Mouse (Mus musculus) forebrain, embryonic 14.5 days (tissue): ENCODE data around the gene Nmt1. TPM values are rescaled to one million over a fixed set of nuclear protein-coding genes. Genes with fewer than 3 reads are reported as not detected.

Source experiments
- ATAC-seq: fragments of 200-750 bp; cut with Nextera tagmentation; 2 replicates; pipeline ENCODE4 v1.8.0; 2017; ENCODE audit warnings: mild to moderate bottlenecking, moderate library complexity
- DNase-seq: peaks from one replicate; pipeline ENCODE4 v3.0.0-alpha.2; 2015; ENCODE audit warnings: low spot score
- H3K27ac ChIP-seq: fragments of 300-500 bp; sonication (generic); 2 replicates; pipeline ENCODE4 v1.5.1; 2014; ENCODE audit warnings: low read depth, mild to moderate bottlenecking, control low read depth, low read length, moderate library complexity
- H3K27me3 ChIP-seq: fragments of 300-500 bp; sonication (generic); replicated peaks from 2 replicates; pipeline ENCODE4 v1.6.1; 2014; ENCODE audit warnings: low read length, control low read depth, mixed read lengths; ENCODE audit not compliant: control insufficient read depth, insufficient read depth
- H3K36me3 ChIP-seq: fragments of 300-500 bp; sonication (generic); 2 replicates; pipeline ENCODE4 v1.6.1; 2014; ENCODE audit warnings: low read length, control low read depth; ENCODE audit not compliant: control insufficient read depth, insufficient read depth
- H3K4me1 ChIP-seq: fragments of 300-500 bp; sonication (generic); 2 replicates; pipeline ENCODE4 v1.6.1; 2014; ENCODE audit warnings: antibody characterized with exemption, low read length, control low read depth; ENCODE audit not compliant: control insufficient read depth, insufficient read depth
- H3K4me2 ChIP-seq: fragments of 300-500 bp; sonication (generic); 2 replicates; pipeline ENCODE4 v1.6.1; 2014; ENCODE audit warnings: mild to moderate bottlenecking, control low read depth, low read length
- H3K4me3 ChIP-seq: fragments of 300-500 bp; sonication (generic); 2 replicates; pipeline ENCODE4 v1.5.1; 2014; ENCODE audit warnings: low read depth, low read length, control low read depth
- H3K9ac ChIP-seq: fragments of 300-500 bp; sonication (generic); 2 replicates; pipeline ENCODE4 v1.6.1; 2014; ENCODE audit warnings: mild to moderate bottlenecking, low read length, control low read depth, moderate library complexity
- H3K9me3 ChIP-seq: fragments of 300-500 bp; sonication (generic); replicated peaks from 2 replicates; pipeline ENCODE4 v1.6.1; 2016; ENCODE audit warnings: low read length, control low read depth, mixed read lengths; ENCODE audit not compliant: control insufficient read depth
- WGBS: fragments of 180-500 bp; shearing (Covaris S2); extraction: QIAGEN DNeasy Blood & Tissue Kit; methylation state at CpG from one replicate; pipeline ENCODE4 v1.1.7; 2014; 5-methylcytosine and 5-hydroxymethylcytosine counted together
- polyA plus RNA-seq: library from polyadenylated mRNA; unstranded; fragments of >200 nt; fragmentation: Nextera tagmentation; extraction: Ambion mirVana; gene quantifications from 2 replicates; pipeline ENCODE4 v1.2.1, GENCODE M21; 2014

Nmt1 gene
- polyA plus RNA-seq, 1 experiment from 2014 or later = 43.8 TPM

GRCm38 (mm10) chr11:103102725-103103349 lies 74.8 kb downstream of the Nmt1 start:
- Histone ChIP-seq H3K27me3 (peaks cover 32% of the 10 kb centered on the region), H3K4me3 (peak overlapping the region; percentile 42), H3K4me2 (peak overlapping the region; percentile 85), H3K36me3 (no peaks in the 10 kb centered on the region), H3K4me1 (peaks cover 12% of the 10 kb centered on the region; the same call in 1 of the 2 replicates), H3K9me3 (no peaks in the 10 kb centered on the region), H3K9ac (peak overlapping the region; percentile 45), H3K27ac (no peak overlapping the region)
- ATAC-seq (peak; percentile 90), DNase-seq (peak; percentile 94)
- under 1% methylated on average over 35 of the region's 35 CpGs for WGBS

GRCm38 (mm10) chr11:103103621-103104020 lies 75.6 kb downstream of the Nmt1 start:
- no peaks in the 10 kb centered on the region for H3K9me3 ChIP-seq
- H3K36me3 ChIP-seq = no peaks in the 10 kb centered on the region
- H3K4me1 ChIP-seq = peaks cover 12% of the 10 kb centered on the region; the same call in 1 of the 2 replicates
- H3K27ac ChIP-seq = no peak overlapping the region
- 0 out of 2 replicates have a peak overlapping the region, but pooled peaks have one; percentile 42 for H3K4me3 ChIP-seq
- WGBS = 63% methylated on average over 8 of the region's 8 CpGs
- peak overlapping the region; percentile 85 for H3K4me2 ChIP-seq
- H3K27me3 ChIP-seq = peaks cover 32% of the 10 kb centered on the region
- H3K9ac ChIP-seq = no peak overlapping the region
- DNase-seq (no peak), ATAC-seq (no peak)

GRCm38 (mm10) chr11:103104469-103104868 lies 76.5 kb downstream of the Nmt1 start:
- 90% methylated on average over 7 of the region's 7 CpGs for WGBS
- ATAC-seq (no peak), DNase-seq (no peak)
- Histone ChIP-seq H3K4me1 (peaks cover 12% of the 10 kb centered on the region; the same call in 1 of the 2 replicates), H3K27me3 (peaks cover 27% of the 10 kb centered on the region), H3K36me3 (no peaks in the 10 kb centered on the region), H3K4me2 (no peak overlapping the region), H3K27ac (no peak overlapping the region), H3K9ac (no peak overlapping the region), H3K4me3 (no peak overlapping the region), H3K9me3 (no peaks in the 10 kb centered on the region)

- DNase-seq (no peak), ATAC-seq (no peak)
- Histone ChIP-seq H3K27me3 (peaks cover 19% of the 10 kb centered on the region), H3K4me3 (no peak overlapping the region), H3K4me1 (peaks cover 12% of the 10 kb centered on the region; the same call in 1 of the 2 replicates), H3K9me3 (no peaks in the 10 kb centered on the region), H3K4me2 (no peak overlapping the region), H3K36me3 (no peaks in the 10 kb centered on the region), H3K9ac (no peak overlapping the region), H3K27ac (no peak overlapping the region)
- WGBS = 59% methylated on average over 13 of the region's 14 CpGs
These were observed 77.3 kb downstream of the Nmt1 start for GRCm38 (mm10) chr11:103105180-103105725.

GRCm38 (mm10) chr11:103105810-103106209 lies 77.8 kb downstream of the Nmt1 start:
- 87% methylated on average over 6 of the region's 6 CpGs for WGBS

GRCm38 (mm10) chr11:103106386-103106785 lies 78.4 kb downstream of the Nmt1 start:
- Histone ChIP-seq H3K4me1 (peaks cover 8% of the 10 kb centered on the region; the same call in 1 of the 2 replicates), H3K27ac (no peak overlapping the region), H3K9me3 (no peaks in the 10 kb centered on the region), H3K27me3 (peaks cover 14% of the 10 kb centered on the region), H3K36me3 (no peaks in the 10 kb centered on the region), H3K4me3 (no peak overlapping the region), H3K9ac (no peak overlapping the region), H3K4me2 (no peak overlapping the region)
- DNase-seq = no peak
- WGBS = 42% methylated on average over 4 of the region's 4 CpGs
- no peak for ATAC-seq

More at GRCm38 (mm10) chr11:103105810-103106209, 77.8 kb downstream of the Nmt1 start:
- Histone ChIP-seq H3K4me3 (no peak overlapping the region), H3K9ac (no peak overlapping the region), H3K27me3 (peaks cover 16% of the 10 kb centered on the region), H3K27ac (no peak overlapping the region), H3K4me2 (no peak overlapping the region), H3K9me3 (no peaks in the 10 kb centered on the region), H3K36me3 (no peaks in the 10 kb centered on the region), H3K4me1 (peaks cover 12% of the 10 kb centered on the region; the same call in 1 of the 2 replicates)
- DNase-seq = no peak
- ATAC-seq = no peak

GRCm38 (mm10) chr11:103111301-103111700 lies 83.3 kb downstream of the Nmt1 start:
- H3K9ac ChIP-seq = no peak overlapping the region
- H3K4me3 ChIP-seq = no peak overlapping the region
- H3K27ac ChIP-seq = no peak overlapping the region
- no peak for ATAC-seq
- no peaks in the 10 kb centered on the region for H3K9me3 ChIP-seq
- H3K36me3 ChIP-seq = no peaks in the 10 kb centered on the region
- H3K27me3 ChIP-seq = peaks cover 22% of the 10 kb centered on the region
- 16% methylated on average over 10 of the region's 10 CpGs for WGBS
- DNase-seq = no peak
- H3K4me1 ChIP-seq = peaks cover 13% of the 10 kb centered on the region
- H3K4me2 ChIP-seq = peak overlapping the region; percentile 48; the same call in 1 of the 2 replicates

GRCm38 (mm10) chr11:103111881-103112551 lies 84.0 kb downstream of the Nmt1 start:
- 2% methylated on average over 28 of the region's 28 CpGs for WGBS
- no peak for ATAC-seq
- no peaks in the 10 kb centered on the region for H3K36me3 ChIP-seq

More at GRCm38 (mm10) chr11:103111881-103112551, 84.0 kb downstream of the Nmt1 start:
- Histone ChIP-seq H3K4me2 (peak overlapping the region; percentile 48), H3K9me3 (no peaks in the 10 kb centered on the region), H3K4me3 (peak overlapping the region; percentile 17), H3K27ac (no peak overlapping the region), H3K9ac (peak overlapping the region; percentile 18), H3K4me1 (peaks cover 15% of the 10 kb centered on the region), H3K27me3 (peaks cover 22% of the 10 kb centered on the region)
- peak; percentile 31 for DNase-seq
